Mouse (Mus musculus): ENCODE measurements around the gene Itgb1. TPM values are rescaled to one million over a fixed set of nuclear protein-coding genes. Genes with fewer than 3 reads are reported as not detected.
A peak's percentile ranks its signal among the peaks of the same experiment; 100 is the strongest.

Itgb1 gene
- total RNA-seq, 2 experiments from 2014 or later, result 40.9 to 45.3 TPM

GRCm38 (mm10) chr8:128680548-128681325, 4.7 kb upstream of the Itgb1 start:
- DNase-seq (ENCODE audit: low spot score in 2 of 2), result no peak

DNA sequence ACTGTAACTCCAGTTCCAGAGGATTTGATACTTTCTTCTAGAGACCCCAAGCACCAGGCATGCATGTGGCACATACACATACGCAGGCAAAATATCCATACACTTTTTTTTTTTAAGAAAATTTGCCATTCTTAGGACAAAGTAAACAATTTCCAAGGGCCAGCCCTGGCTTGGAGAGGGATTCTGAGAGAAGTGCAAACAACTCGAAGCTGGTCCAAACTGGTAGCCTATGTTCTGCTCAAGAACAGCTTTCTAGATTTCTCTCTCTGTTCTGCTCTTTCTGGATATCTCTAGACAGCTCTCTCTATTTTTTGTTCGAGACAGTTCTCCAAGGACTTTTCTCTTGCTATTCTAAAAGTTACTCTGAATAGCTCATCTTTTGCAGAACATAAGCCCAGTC, 3.5 kb upstream of the Itgb1 start:
- DNase-seq (ENCODE audit: low spot score in 2 of 2), result no peak

- no peak for DNase-seq (ENCODE audit: low spot score in 2 of 2)
Measured at GRCm38 (mm10) chr8:128684609-128685506, 596 bp upstream of the Itgb1 start.

DNA sequence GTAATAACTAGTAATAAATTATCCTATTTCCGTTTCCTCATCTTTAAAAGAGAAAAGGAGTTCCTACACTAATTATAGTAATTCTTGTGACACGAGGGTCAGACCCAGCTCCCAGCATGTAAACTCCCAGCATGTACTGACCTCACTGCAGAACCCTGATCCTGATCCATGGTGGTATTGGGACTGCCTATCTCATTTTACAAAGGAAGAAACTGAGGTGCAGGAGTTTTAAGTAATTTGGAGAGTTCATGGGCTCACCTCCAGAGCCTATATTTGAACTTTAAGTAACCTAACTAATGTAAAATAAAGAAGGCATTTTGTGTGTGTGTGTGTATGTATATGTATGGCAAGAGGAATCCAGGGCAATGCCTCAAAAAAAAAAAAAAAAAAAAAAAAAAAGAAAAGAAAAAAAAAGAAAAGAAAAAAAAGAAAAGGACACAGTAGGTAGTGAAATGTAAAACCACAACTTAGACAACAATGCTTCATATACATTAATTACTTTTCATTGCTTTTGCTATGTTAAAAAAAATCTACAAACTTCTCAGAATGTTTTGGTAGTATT, 1.1 kb downstream of the Itgb1 start:
- DNase-seq (ENCODE audit: low spot score in 2 of 2), result no peak

DNA sequence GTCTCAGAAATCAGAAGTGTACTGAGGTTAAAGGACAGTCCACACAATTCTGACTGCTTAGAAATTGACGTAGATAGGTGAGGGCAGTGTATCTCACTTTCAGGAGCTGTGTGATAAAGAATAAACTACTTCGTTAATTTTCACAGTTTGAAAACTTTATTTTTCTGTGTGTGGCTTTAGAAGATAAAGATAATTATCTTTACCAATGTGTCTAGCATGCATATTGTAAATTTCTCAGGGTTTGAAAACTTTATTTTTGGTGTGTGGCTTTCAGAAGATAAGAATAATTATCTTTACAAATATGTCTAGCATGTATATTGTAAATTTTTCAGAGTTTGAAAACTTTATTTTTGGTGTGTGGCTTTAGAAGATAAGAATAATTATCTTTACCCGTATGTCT, 3.2 kb downstream of the Itgb1 start:
- DNase-seq (ENCODE audit: low spot score in 2 of 2), result no peak

DNA sequence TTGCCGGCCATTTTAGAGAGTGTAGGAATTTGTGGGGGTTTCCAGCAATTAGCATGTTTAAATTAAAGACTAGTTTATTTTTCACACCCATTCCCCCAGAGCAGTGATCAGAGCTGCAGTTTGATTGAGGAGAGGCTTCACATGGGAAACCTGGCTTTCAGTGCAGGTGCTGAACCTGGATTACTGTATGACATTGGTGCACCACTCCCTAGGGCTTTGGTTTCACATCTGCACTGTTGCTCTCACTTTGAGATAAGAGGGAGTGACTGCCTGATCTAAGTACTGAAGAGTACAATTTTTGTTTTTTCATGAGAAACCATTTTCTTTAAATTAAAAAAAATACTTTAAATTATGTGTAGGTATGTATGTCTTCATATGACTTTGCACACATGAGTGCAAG, 4.6 kb downstream of the Itgb1 start:
- no peak for DNase-seq (ENCODE audit: low spot score in 2 of 2)

DNA sequence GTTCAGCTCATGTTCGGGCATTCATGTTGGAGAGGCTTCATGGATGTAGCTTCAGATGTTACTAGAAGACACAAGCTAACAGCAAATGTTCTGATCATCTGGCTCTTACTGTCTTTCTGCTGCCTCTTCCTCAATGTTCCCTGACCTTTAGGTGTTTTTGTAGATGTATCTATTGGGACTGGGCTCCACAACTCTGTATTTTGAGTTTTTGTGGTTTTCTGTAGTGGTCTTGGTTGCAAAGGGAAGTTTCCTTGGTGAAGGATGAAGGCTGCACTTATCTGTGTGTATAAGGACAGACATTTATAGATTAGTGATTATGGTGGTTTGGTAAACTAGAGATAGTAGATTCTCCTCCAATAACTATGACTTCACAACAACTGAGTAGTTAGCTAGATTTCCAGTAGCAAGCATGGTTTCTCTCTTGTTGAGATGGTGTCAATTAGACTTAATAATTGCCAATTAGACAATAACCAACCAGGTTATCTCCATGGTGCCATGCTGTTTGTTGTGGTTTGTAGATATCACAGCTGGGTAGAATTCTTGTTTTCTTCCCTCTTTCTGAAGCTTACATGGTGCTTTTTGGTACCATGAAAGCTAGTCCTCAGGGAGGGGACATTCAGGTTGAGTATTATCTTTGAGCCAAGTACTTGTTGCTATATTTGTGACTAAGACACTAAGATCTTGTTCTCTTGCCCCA, 11.4 kb downstream of the Itgb1 start:
- DNase-seq (ENCODE audit: low spot score in 2 of 2), result no peak

DNA sequence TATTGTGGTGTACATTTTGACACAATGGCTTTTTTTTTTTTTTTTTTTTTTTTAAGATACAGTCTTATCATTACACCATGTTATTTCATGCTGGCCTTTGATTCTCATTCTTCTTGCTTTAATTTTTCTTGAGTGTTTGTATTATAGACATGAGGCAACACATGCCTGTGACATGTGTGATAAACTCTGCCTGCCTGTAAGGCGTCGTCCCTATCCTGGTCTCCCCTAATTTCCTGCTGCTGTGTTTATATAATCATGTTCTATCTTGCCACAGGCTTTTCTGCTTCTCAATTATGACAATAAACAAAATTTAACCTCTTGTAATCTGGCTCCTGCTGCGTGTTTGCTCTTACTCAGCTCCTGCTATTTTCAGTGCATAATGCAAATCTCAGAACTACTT, 12.5 kb downstream of the Itgb1 start:
- DNase-seq (ENCODE audit: low spot score in 2 of 2), result no peak

GRCm38 (mm10) chr8:128704376-128704775, 18.9 kb downstream of the Itgb1 start:
- DNase-seq (ENCODE audit: low spot score in 2 of 2), result no peak

- no peak for DNase-seq (ENCODE audit: low spot score in 2 of 2)
Measured at GRCm38 (mm10) chr8:128704836-128705235, 19.4 kb downstream of the Itgb1 start.

DNA sequence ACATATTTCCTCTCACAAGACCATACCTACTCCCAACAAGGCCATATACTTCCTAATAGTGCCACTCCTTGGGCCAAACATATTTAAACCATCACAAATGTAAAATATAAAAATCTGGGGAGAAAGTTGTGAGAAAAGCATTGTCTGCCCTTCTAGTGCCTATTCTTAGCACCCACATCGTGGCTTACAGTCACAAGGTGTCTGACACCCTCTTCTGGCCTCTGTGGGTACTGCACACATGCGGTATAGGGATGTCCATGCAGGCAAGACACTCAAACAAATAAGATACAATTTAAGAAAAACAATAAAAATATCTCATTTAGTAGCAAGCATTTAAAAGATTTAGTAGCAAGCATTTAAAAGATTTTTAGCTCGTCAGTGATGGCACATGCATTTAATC, 23.8 kb downstream of the Itgb1 start:
- DNase-seq (ENCODE audit: low spot score in 2 of 2), result peak; percentile 57 to 78

DNA sequence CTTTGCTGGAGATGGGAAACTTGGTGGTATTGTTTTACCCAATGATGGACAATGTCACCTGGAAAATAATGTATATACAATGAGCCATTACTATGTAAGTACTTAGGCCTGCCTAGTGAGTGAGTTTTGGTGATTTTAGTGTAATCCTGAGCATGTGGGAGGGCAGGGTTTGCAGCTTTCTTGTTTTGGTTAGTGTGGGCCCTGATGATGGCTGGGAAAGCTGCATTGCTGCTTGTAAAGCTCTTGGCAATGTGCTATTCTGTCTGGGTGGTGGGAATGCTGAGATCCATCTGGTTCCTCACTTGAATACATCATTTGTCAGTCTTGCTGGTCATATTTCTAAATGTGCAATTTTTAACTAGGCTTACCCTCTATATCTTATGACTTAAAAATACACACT, 30.7 kb downstream of the Itgb1 start:
- DNase-seq (ENCODE audit: low spot score in 2 of 2), result peak; percentile 12 to 50

DNA sequence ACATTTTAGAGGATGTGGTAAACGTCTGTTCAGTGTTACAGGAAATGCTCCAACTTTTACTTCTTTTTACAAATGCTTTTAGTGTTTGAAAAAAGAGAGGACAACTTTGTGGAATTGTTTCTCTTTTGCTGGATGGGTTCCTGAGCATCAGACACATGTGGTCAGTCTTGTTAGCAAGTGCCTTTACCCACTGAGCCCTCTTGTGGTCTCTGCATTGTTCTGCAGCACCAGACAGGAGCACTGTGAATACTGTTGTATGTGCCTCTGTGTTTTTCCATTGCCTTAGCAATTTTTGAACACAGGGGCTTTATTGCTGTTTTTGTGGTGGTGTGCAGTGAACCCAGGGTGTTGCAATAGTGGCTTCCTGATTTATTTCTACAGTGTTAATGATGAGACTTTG, 39.4 kb downstream of the Itgb1 start:
- peak in 1 of 2 experiments; percentile 15 for DNase-seq (ENCODE audit: low spot score in 2 of 2)

- DNase-seq (ENCODE audit: low spot score in 2 of 2), result no peak
Measured at GRCm38 (mm10) chr8:128727213-128727612, 41.8 kb downstream of the Itgb1 start.

GRCm38 (mm10) chr8:128732254-128732653, 46.8 kb downstream of the Itgb1 start:
- DNase-seq (ENCODE audit: low spot score in 2 of 2), result no peak

- no peak for DNase-seq (ENCODE audit: low spot score in 2 of 2)
Measured at GRCm38 (mm10) chr8:128734118-128734517, 48.7 kb downstream of the Itgb1 start.

DNA sequence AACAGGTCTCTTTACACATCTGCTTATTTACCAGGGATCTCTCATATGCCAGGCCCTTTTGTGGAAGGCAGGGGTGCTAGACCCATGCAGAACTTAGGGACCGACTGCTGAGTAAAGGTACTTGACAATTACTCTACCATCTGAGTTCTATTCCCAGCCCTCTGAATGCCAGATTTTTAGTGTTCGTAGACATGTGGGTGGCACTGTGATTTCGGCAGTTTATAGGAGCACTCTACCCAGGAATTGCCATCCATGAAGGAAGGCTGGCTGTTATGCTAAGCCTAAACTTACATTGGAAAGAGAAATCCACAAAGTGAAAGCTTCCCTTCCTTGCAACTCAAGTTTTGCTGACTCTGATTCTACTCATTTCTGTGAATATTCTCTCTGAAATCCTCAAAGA, 50.2 kb downstream of the Itgb1 start:
- peak in 1 of 2 experiments; percentile 10 for DNase-seq (ENCODE audit: low spot score in 2 of 2)
